Mouse (Mus musculus) stomach, embryonic 16.5 days (tissue): ENCODE results near the gene Trabd. TPM values are rescaled to one million over a fixed set of nuclear protein-coding genes. Genes with fewer than 3 reads are reported as not detected.

ENCODE experiments used
- ATAC-seq: fragments of 200-750 bp; cut with Nextera tagmentation; 2 replicates; pipeline ENCODE4 v1.8.0; 2017; ENCODE audit warnings: moderate number of reproducible peaks, moderate TSS enrichment; ENCODE audit not compliant: insufficient read depth, low FRiP score
- H3K27ac ChIP-seq: fragments of 300-500 bp; sonication (generic); 2 replicates; pipeline ENCODE4 v1.5.1; 2014; ENCODE audit warnings: low read length
- H3K27me3 ChIP-seq: fragments of 300-500 bp; sonication (generic); 2 replicates; pipeline ENCODE4 v1.6.1; 2014; ENCODE audit warnings: low read length, control low read depth, mixed read lengths; ENCODE audit not compliant: control insufficient read depth, insufficient read depth
- H3K36me3 ChIP-seq: fragments of 300-500 bp; sonication (generic); 2 replicates; pipeline ENCODE4 v1.6.1; 2014; ENCODE audit warnings: low read length; ENCODE audit not compliant: control insufficient read depth, insufficient read depth
- H3K4me1 ChIP-seq: fragments of 300-500 bp; sonication (generic); 2 replicates; pipeline ENCODE4 v1.6.1; 2014; ENCODE audit warnings: low read length, control low read depth, mixed read lengths; ENCODE audit not compliant: control insufficient read depth, insufficient read depth
- H3K4me2 ChIP-seq: fragments of 300-500 bp; sonication (generic); 2 replicates; pipeline ENCODE4 v1.6.1; 2014; ENCODE audit warnings: low read depth, low read length, mixed read lengths
- H3K4me3 ChIP-seq: fragments of 300-500 bp; sonication (generic); replicated peaks from 2 replicates; pipeline ENCODE4 v1.5.1; 2014; ENCODE audit warnings: mild to moderate bottlenecking, low read length
- H3K9ac ChIP-seq: fragments of 300-500 bp; sonication (generic); 2 replicates; pipeline ENCODE4 v1.6.1; 2014; ENCODE audit warnings: low read length
- H3K9me3 ChIP-seq: fragments of 300-500 bp; sonication (generic); replicated peaks from 2 replicates; pipeline ENCODE4 v1.6.1; 2016; ENCODE audit warnings: low read length, control low read depth; ENCODE audit not compliant: control insufficient read depth
- WGBS: fragments of 180-500 bp; shearing (Covaris S2); extraction: QIAGEN DNeasy Blood & Tissue Kit; methylation state at CpG from one replicate; pipeline ENCODE4 v1.1.7; 2014; 5-methylcytosine and 5-hydroxymethylcytosine counted together
- polyA plus RNA-seq: library from polyadenylated mRNA; unstranded; fragments of >200 nt; fragmentation: Nextera tagmentation; extraction: Ambion mirVana; gene quantifications from 2 replicates; pipeline ENCODE4 v1.2.1, GENCODE M21; 2015

Gene Trabd
- polyA plus RNA-seq, 1 experiment from 2014 or later = 59.9 TPM

GRCm38 (mm10) chr15:89073993-89074603 is 826 bp upstream of the Trabd start:
- Histone ChIP-seq H3K4me3 (no peak overlapping the region), H3K9ac (peak overlapping the region; percentile 95; the same call in 1 of the 2 replicates), H3K36me3 (no peaks in the 10 kb centered on the region), H3K27ac (no peak overlapping the region), H3K4me2 (no peak overlapping the region), H3K27me3 (no peaks in the 10 kb centered on the region; the same call in 1 of the 2 replicates), H3K4me1 (peaks cover 36% of the 10 kb centered on the region), H3K9me3 (no peaks in the 10 kb centered on the region)
- ATAC-seq = no peak
- WGBS = 70% methylated on average over 10 of the region's 10 CpGs

GRCm38 (mm10) chr15:89075478-89076147 is 689 bp downstream of the Trabd start:
- Histone ChIP-seq H3K9ac (peak overlapping the region; percentile 95), H3K36me3 (no peaks in the 10 kb centered on the region), H3K9me3 (no peaks in the 10 kb centered on the region), H3K4me1 (peaks cover 35% of the 10 kb centered on the region), H3K4me3 (peak overlapping the region; percentile 84), H3K27ac (peak overlapping the region; percentile 90), H3K27me3 (no peaks in the 10 kb centered on the region), H3K4me2 (peak overlapping the region; percentile 66)
- under 1% methylated on average over 35 of the region's 59 CpGs for WGBS
- ATAC-seq = peak; percentile 93

- peak overlapping the region; percentile 84 for H3K4me3 ChIP-seq
- no peaks in the 10 kb centered on the region for H3K36me3 ChIP-seq
- peak overlapping the region; percentile 95 for H3K9ac ChIP-seq
- peaks cover 32% of the 10 kb centered on the region for H3K4me1 ChIP-seq
- no peaks in the 10 kb centered on the region for H3K27me3 ChIP-seq
- peak overlapping the region; percentile 66 for H3K4me2 ChIP-seq
- no peaks in the 10 kb centered on the region for H3K9me3 ChIP-seq
- H3K27ac ChIP-seq = peak overlapping the region; percentile 90
- peak; percentile 4; the same call in 1 of the 2 replicates for ATAC-seq
- WGBS = under 1% methylated on average over 34 of the region's 39 CpGs
Measured at GRCm38 (mm10) chr15:89076156-89076731, 1.3 kb downstream of the Trabd start.

- 0 out of 2 replicates have a peak, but pooled peaks cover 9% of the 10 kb centered on the region for H3K36me3 ChIP-seq
- H3K4me3 ChIP-seq = peak overlapping the region; percentile 84
- H3K4me2 ChIP-seq = peak overlapping the region; percentile 66
- H3K27ac ChIP-seq = peak overlapping the region; percentile 59
- 47% methylated on average over 9 of the region's 9 CpGs for WGBS
- no peaks in the 10 kb centered on the region for H3K9me3 ChIP-seq
- no peaks in the 10 kb centered on the region for H3K27me3 ChIP-seq
- peak overlapping the region; percentile 17 for H3K9ac ChIP-seq
- ATAC-seq = 0 out of 2 replicates have a peak, but pooled peaks have one; percentile 12
- peaks cover 32% of the 10 kb centered on the region for H3K4me1 ChIP-seq
Measured at GRCm38 (mm10) chr15:89078208-89078836, 3.4 kb downstream of the Trabd start.

GRCm38 (mm10) chr15:89083906-89084305 is 9.0 kb downstream of the Trabd start:
- no peak for ATAC-seq
- Histone ChIP-seq H3K4me1 (peaks cover 5% of the 10 kb centered on the region), H3K9ac (no peak overlapping the region), H3K4me3 (no peak overlapping the region), H3K27ac (no peak overlapping the region), H3K27me3 (no peaks in the 10 kb centered on the region), H3K4me2 (no peak overlapping the region), H3K36me3 (peaks cover 13% of the 10 kb centered on the region; the same call in 1 of the 2 replicates), H3K9me3 (no peaks in the 10 kb centered on the region)
- 90% methylated on average over 1 of the region's 1 CpGs for WGBS

- no peak overlapping the region for H3K9ac ChIP-seq
- H3K36me3 ChIP-seq = peaks cover 13% of the 10 kb centered on the region; the same call in 1 of the 2 replicates
- no peak for ATAC-seq
- peaks cover 5% of the 10 kb centered on the region for H3K4me1 ChIP-seq
- H3K4me3 ChIP-seq = no peak overlapping the region
- no peaks in the 10 kb centered on the region for H3K27me3 ChIP-seq
- no peak overlapping the region for H3K4me2 ChIP-seq
- H3K27ac ChIP-seq = no peak overlapping the region
- 84% methylated on average over 2 of the region's 2 CpGs for WGBS
- H3K9me3 ChIP-seq = no peaks in the 10 kb centered on the region
Measured at GRCm38 (mm10) chr15:89084826-89085225, 9.9 kb downstream of the Trabd start.

GRCm38 (mm10) chr15:89088607-89089247 is 13.8 kb downstream of the Trabd start, which contains the start of gene Selenoo:
Gene Selenoo (plus strand): TSS chr15:89089084.
- H3K4me3 ChIP-seq = peak within 1 kb of the TSS; percentile 94
- H3K9me3 ChIP-seq = no peaks in the 10 kb centered on the region
- WGBS = under 1% methylated on average over 38 of the region's 38 CpGs
- peak within 1 kb of the TSS; percentile 78 for H3K27ac ChIP-seq
- no peaks in the 10 kb centered on the region for H3K27me3 ChIP-seq
- peak within 1 kb of the TSS; percentile 98 for H3K9ac ChIP-seq
- ATAC-seq = peak; percentile 94
- peaks cover 12% of the 10 kb centered on the region for H3K36me3 ChIP-seq
- H3K4me2 ChIP-seq = peak within 1 kb of the TSS; percentile 95
- peaks cover 15% of the 10 kb centered on the region for H3K4me1 ChIP-seq

GRCm38 (mm10) chr15:89089248-89090051 is 14.5 kb downstream of the Trabd start:
- Histone ChIP-seq H3K27ac (peak overlapping the region; percentile 78), H3K9ac (peak overlapping the region; percentile 98), H3K9me3 (no peaks in the 10 kb centered on the region), H3K4me3 (peak overlapping the region; percentile 94), H3K27me3 (no peaks in the 10 kb centered on the region), H3K4me1 (peaks cover 15% of the 10 kb centered on the region), H3K36me3 (peaks cover 19% of the 10 kb centered on the region), H3K4me2 (peak overlapping the region; percentile 95)
- WGBS = 1% methylated on average over 68 of the region's 68 CpGs
- peak; percentile 57 for ATAC-seq
